Mouse (Mus musculus) fibroblast of lung, adult 2 months (primary cell): Measurements from ENCODE around the gene Ccr4.
A peak's percentile ranks its signal among the peaks of the same experiment; 100 is the strongest.

ENCODE experiments used
- DNase-seq: peaks from one replicate; pipeline ENCODE4 v3.0.0-alpha.2; 2011; ENCODE audit warnings: low read depth

Gene Ccr4

GRCm38 (mm10) chr9:114504816-114505215 is at the start of gene Ccr4:
Ccr4 (minus strand) TSS chr9:114504916.
- DNase-seq = no peak

GRCm38 (mm10) chr9:114553828-114554227 is 49.1 kb upstream of the Ccr4 start:
- no peak for DNase-seq

- no peak for DNase-seq
These were observed 45.3 kb upstream of the Ccr4 start for GRCm38 (mm10) chr9:114550033-114550432.

- DNase-seq = no peak
These were observed 44.4 kb upstream of the Ccr4 start for GRCm38 (mm10) chr9:114549117-114549516.

GRCm38 (mm10) chr9:114548496-114548895 is 43.8 kb upstream of the Ccr4 start:
- no peak for DNase-seq

- no peak for DNase-seq
These were observed 42.9 kb upstream of the Ccr4 start for GRCm38 (mm10) chr9:114547643-114548077.

- no peak for DNase-seq
These were observed 42.0 kb upstream of the Ccr4 start for GRCm38 (mm10) chr9:114546765-114547164.

GRCm38 (mm10) chr9:114544754-114545393 is 40.2 kb upstream of the Ccr4 start:
- no peak for DNase-seq

GRCm38 (mm10) chr9:114543882-114544753 is 39.4 kb upstream of the Ccr4 start:
- no peak for DNase-seq

GRCm38 (mm10) chr9:114541279-114541741 is 36.6 kb upstream of the Ccr4 start:
- DNase-seq = peak; percentile 23

- no peak for DNase-seq
These were observed 34.4 kb upstream of the Ccr4 start for GRCm38 (mm10) chr9:114538996-114539563.

GRCm38 (mm10) chr9:114536628-114537027 is 31.9 kb upstream of the Ccr4 start:
- no peak for DNase-seq

GRCm38 (mm10) chr9:114534747-114535517 is 30.2 kb upstream of the Ccr4 start:
- DNase-seq = no peak

- no peak for DNase-seq
These were observed 29.1 kb upstream of the Ccr4 start for GRCm38 (mm10) chr9:114533848-114534247.

- no peak for DNase-seq
These were observed 26.6 kb upstream of the Ccr4 start for GRCm38 (mm10) chr9:114531276-114531675.

- no peak for DNase-seq
These were observed 23.9 kb upstream of the Ccr4 start for GRCm38 (mm10) chr9:114528680-114529048.

- no peak for DNase-seq
These were observed 23.4 kb upstream of the Ccr4 start for GRCm38 (mm10) chr9:114527992-114528679.

GRCm38 (mm10) chr9:114527085-114527484 is 22.4 kb upstream of the Ccr4 start:
- no peak for DNase-seq

GRCm38 (mm10) chr9:114526581-114526980 is 21.9 kb upstream of the Ccr4 start:
- no peak for DNase-seq

GRCm38 (mm10) chr9:114525891-114526290 is 21.2 kb upstream of the Ccr4 start:
- DNase-seq = no peak

- DNase-seq = no peak
These were observed 20.4 kb upstream of the Ccr4 start for GRCm38 (mm10) chr9:114525073-114525633.
